Mouse (Mus musculus): ENCODE measurements around the gene Hsd3b4. TPM values are rescaled to one million over a fixed set of nuclear protein-coding genes. Genes with fewer than 3 reads are reported as not detected.

Hsd3b4 gene
- not detected for polyA plus RNA-seq (2015; fragmentation: Illumina TruSeq; extraction: RNeasy Lipid Tissue Mini Kit (QIAGEN cat#74804); ENCODE audit: insufficient read depth, low read depth, low replicate concordance)

GRCm38 (mm10) chr3:98510414-98510813, at the start of gene Hsd3b4:
Gene Hsd3b4, minus strand, starts transcription at chr3:98510514.

GRCm38 (mm10) chr3:98457026-98457425, 53.3 kb downstream of the Hsd3b4 start, which contains the start of gene Gm4450:
Gene Gm4450, minus strand, starts transcription at chr3:98457126.

Other genes starting within 250 kb of the Hsd3b4 start
- 8.3 TPM for gene Hmgcs2, start 230.1 kb downstream of the Hsd3b4 start, polyA plus RNA-seq (2015; fragmentation: Illumina TruSeq; extraction: RNeasy Lipid Tissue Mini Kit (QIAGEN cat#74804); ENCODE audit: insufficient read depth, low read depth, low replicate concordance)
- gene Phgdh, start 170.5 kb downstream of the Hsd3b4 start, polyA plus RNA-seq (2015; fragmentation: Illumina TruSeq; extraction: RNeasy Lipid Tissue Mini Kit (QIAGEN cat#74804); ENCODE audit: insufficient read depth, low read depth, low replicate concordance) = 59.2 TPM
- 1.3 TPM for gene Zfp697, start 128.1 kb downstream of the Hsd3b4 start, polyA plus RNA-seq (2015; fragmentation: Illumina TruSeq; extraction: RNeasy Lipid Tissue Mini Kit (QIAGEN cat#74804); ENCODE audit: insufficient read depth, low read depth, low replicate concordance)
- gene Gm4450, start 53.4 kb downstream of the Hsd3b4 start, polyA plus RNA-seq (2015; fragmentation: Illumina TruSeq; extraction: RNeasy Lipid Tissue Mini Kit (QIAGEN cat#74804); ENCODE audit: insufficient read depth, low read depth, low replicate concordance) = not detected
- gene Gm10681, start 78.3 kb upstream of the Hsd3b4 start, polyA plus RNA-seq (2015; fragmentation: Illumina TruSeq; extraction: RNeasy Lipid Tissue Mini Kit (QIAGEN cat#74804); ENCODE audit: insufficient read depth, low read depth, low replicate concordance) = not detected
- gene Hsd3b5, start 119.7 kb upstream of the Hsd3b4 start, polyA plus RNA-seq (2015; fragmentation: Illumina TruSeq; extraction: RNeasy Lipid Tissue Mini Kit (QIAGEN cat#74804); ENCODE audit: insufficient read depth, low read depth, low replicate concordance) = not detected
- gene Hsd3b2, start 214.0 kb upstream of the Hsd3b4 start, polyA plus RNA-seq (2015; fragmentation: Illumina TruSeq; extraction: RNeasy Lipid Tissue Mini Kit (QIAGEN cat#74804); ENCODE audit: insufficient read depth, low read depth, low replicate concordance) = not detected